Mouse (Mus musculus): ENCODE measurements around the gene Fam98c. TPM values are rescaled to one million over a fixed set of nuclear protein-coding genes. Genes with fewer than 3 reads are reported as not detected.
"Not testable (repeated sequence)": the region's sequence is repeated elsewhere in the genome, so short reads cannot be mapped to it uniquely, and the experiment has no call there.

The Fam98c gene
- total RNA-seq, 2 experiments from 2014 or later = 28.9 to 30.8 TPM

- DNase-seq (ENCODE audit: extremely low spot score in 1 of 2, low spot score in 1 of 2) = no peak
Measured at GRCm38 (mm10) chr7:29162294-29162693, 6.3 kb upstream of the Fam98c start.

GRCm38 (mm10) chr7:29158264-29158663, 2.2 kb upstream of the Fam98c start:
- DNase-seq (ENCODE audit: extremely low spot score in 1 of 2, low spot score in 1 of 2) = no peak

GRCm38 (mm10) chr7:29155196-29155837, 717 bp downstream of the Fam98c start:
- peak; percentile 83 to 88 for DNase-seq (ENCODE audit: extremely low spot score in 1 of 2, low spot score in 1 of 2)

- DNase-seq (ENCODE audit: extremely low spot score in 1 of 2, low spot score in 1 of 2) = no peak
Measured at GRCm38 (mm10) chr7:29154018-29154720, 1.9 kb downstream of the Fam98c start.

- no peak for DNase-seq (ENCODE audit: extremely low spot score in 1 of 2, low spot score in 1 of 2)
Measured at GRCm38 (mm10) chr7:29151486-29151885, 4.5 kb downstream of the Fam98c start.

GRCm38 (mm10) chr7:29148771-29149170, 7.3 kb downstream of the Fam98c start:
- no peak for DNase-seq (ENCODE audit: extremely low spot score in 1 of 2, low spot score in 1 of 2)

GRCm38 (mm10) chr7:29146625-29147367, 9.2 kb downstream of the Fam98c start:
- no peak for DNase-seq (ENCODE audit: extremely low spot score in 1 of 2, low spot score in 1 of 2)

- DNase-seq (ENCODE audit: extremely low spot score in 1 of 2, low spot score in 1 of 2) = no peak
Measured at GRCm38 (mm10) chr7:29144006-29144405, 12.0 kb downstream of the Fam98c start.

- DNase-seq (ENCODE audit: extremely low spot score in 1 of 2, low spot score in 1 of 2) = no peak
Measured at GRCm38 (mm10) chr7:29141416-29141815, 14.6 kb downstream of the Fam98c start.

GRCm38 (mm10) chr7:29139237-29139636, 16.8 kb downstream of the Fam98c start:
- not testable (repeated sequence) for DNase-seq (ENCODE audit: extremely low spot score in 1 of 2, low spot score in 1 of 2)

GRCm38 (mm10) chr7:29137429-29137828, 18.6 kb downstream of the Fam98c start:
- DNase-seq (ENCODE audit: extremely low spot score in 1 of 2, low spot score in 1 of 2) = no peak

GRCm38 (mm10) chr7:29134693-29135386, 21.2 kb downstream of the Fam98c start, which contains the start of gene Rasgrp4:
Gene Rasgrp4, plus strand, starts transcription at chr7:29134851.
- no peak for DNase-seq (ENCODE audit: extremely low spot score in 1 of 2, low spot score in 1 of 2)

GRCm38 (mm10) chr7:29134230-29134629, 21.8 kb downstream of the Fam98c start:
- no peak for DNase-seq (ENCODE audit: extremely low spot score in 1 of 2, low spot score in 1 of 2)

- DNase-seq (ENCODE audit: extremely low spot score in 1 of 2, low spot score in 1 of 2) = no peak
Measured at GRCm38 (mm10) chr7:29128725-29129124, 27.3 kb downstream of the Fam98c start.

- DNase-seq (ENCODE audit: extremely low spot score in 1 of 2, low spot score in 1 of 2) = peak in 1 of 2 experiments; percentile 59
Measured at GRCm38 (mm10) chr7:29126173-29126915, 29.7 kb downstream of the Fam98c start.

- no peak for DNase-seq (ENCODE audit: extremely low spot score in 1 of 2, low spot score in 1 of 2)
Measured at GRCm38 (mm10) chr7:29124970-29125369, 31.1 kb downstream of the Fam98c start, which contains the start of gene Ryr1. Gene Ryr1, minus strand, starts transcription at chr7:29125179.

- DNase-seq (ENCODE audit: extremely low spot score in 1 of 2, low spot score in 1 of 2) = no peak
Measured at GRCm38 (mm10) chr7:29123531-29124358, 32.3 kb downstream of the Fam98c start.

GRCm38 (mm10) chr7:29122821-29123220, 33.2 kb downstream of the Fam98c start:
- DNase-seq (ENCODE audit: extremely low spot score in 1 of 2, low spot score in 1 of 2) = no peak

- DNase-seq (ENCODE audit: extremely low spot score in 1 of 2, low spot score in 1 of 2) = no peak
Measured at GRCm38 (mm10) chr7:29119526-29119925, 36.5 kb downstream of the Fam98c start.
